Mouse (Mus musculus) embryonic fibroblast, embryonic 13.5 days (primary cell): ENCODE measurements around the gene Cobl.

Source experiments
- CTCF ChIP-seq: IDR thresholded peaks from 2 replicates; pipeline ENCODE4 v1.5.1; 2011; ENCODE audit warnings: mild to moderate bottlenecking, control low read depth, low read length, moderate library complexity, borderline replicate concordance; ENCODE audit not compliant: insufficient read depth
- POLR2A ChIP-seq: IDR thresholded peaks from 2 replicates; pipeline ENCODE4 v1.6.1; 2011; ENCODE audit warnings: low read depth, mild to moderate bottlenecking, control low read depth, low read length, moderate library complexity

GRCm38 (mm10) chr11:12199441-12199840 lies 265.3 kb downstream of the Cobl start:
- TF ChIP-seq CTCF (no peak), POLR2A (no peak)
